Mouse (Mus musculus) adrenal gland, adult 8-10 months (tissue): ENCODE results near the gene Rdh5. TPM values are rescaled to one million over a fixed set of nuclear protein-coding genes. Genes with fewer than 3 reads are reported as not detected.

Experiments
- total RNA-seq, 4 experiments: library from RNA; stranded (reverse); gene quantifications; 2 replicates each; pipeline ENCODE4 v1.2.4; 2022

Gene Rdh5
- total RNA-seq, 4 experiments from 2014 or later, result 9.5 to 23.2 (median 15.7) TPM

Other genes with a start within 250 kb of the Rdh5 start
- gene Suox, start 248.8 kb downstream of the Rdh5 start, total RNA-seq, result 10 to 100 TPM; 28.7 to 35.1 (median 31.4) TPM
- 100 to 1,000 TPM; 126 to 149 (median 145) TPM for gene Rab5b, start 226.6 kb downstream of the Rdh5 start, total RNA-seq
- 1 to 10 TPM; 1.1 to 1.7 (median 1.3) TPM for gene Pmel, start 218.7 kb downstream of the Rdh5 start, total RNA-seq
- 10 to 100 TPM; 13.4 to 26.6 (median 19.3) TPM for gene Cdk2, start 217.9 kb downstream of the Rdh5 start, total RNA-seq
- 10 to 100 TPM; 16.5 to 41.1 (median 28.6) TPM for gene Dgka, start 178.0 kb downstream of the Rdh5 start, total RNA-seq
- 10 to 100 TPM; 24.1 to 31.9 (median 27.0) TPM for gene Pym1, start 175.0 kb downstream of the Rdh5 start, total RNA-seq
- gene Mmp19, start 132.0 kb downstream of the Rdh5 start, total RNA-seq, result 10 to 100 TPM; 41.4 to 69.7 (median 60.1) TPM
- gene Dnajc14, start 118.8 kb downstream of the Rdh5 start, total RNA-seq, result 10 to 100 TPM; 77.2 to 82.1 (median 78.5) TPM
- gene Tmem198b, start 118.5 kb downstream of the Rdh5 start, total RNA-seq, result 10 to 100 TPM in 2 of 4 experiments, 1 to 10 TPM in 2; 7.8 to 17.3 (median 12.6) TPM
- 10 to 100 TPM; 43.4 to 56.2 (median 49.5) TPM for gene Sarnp, start 105.6 kb downstream of the Rdh5 start, total RNA-seq
- 10 to 100 TPM; 39.5 to 51.9 (median 42.5) TPM for gene Ormdl2, start 101.2 kb downstream of the Rdh5 start, total RNA-seq
- gene Gdf11, start 31.2 kb downstream of the Rdh5 start, total RNA-seq, result 1 to 10 TPM; 2.0 to 2.9 (median 2.3) TPM
- 100 to 1,000 TPM; 313 to 472 (median 396) TPM for gene Cd63, start 21.9 kb downstream of the Rdh5 start, total RNA-seq
- gene Bloc1s1, start 1.1 kb upstream of the Rdh5 start, total RNA-seq, result 100 to 1,000 TPM; 137 to 192 (median 168) TPM
- gene Itga7, start 10.9 kb upstream of the Rdh5 start, total RNA-seq, result 10 to 100 TPM in 2 of 4 experiments, 1 to 10 TPM in 2; 9.6 to 27.4 (median 11.8) TPM
- gene Mettl7b, start 38.1 kb upstream of the Rdh5 start, total RNA-seq, result under 1 TPM in 2 of 4 experiments, not detected in 2; 0.32 to 0.46 TPM
- gene Olfr9, start 66.5 kb upstream of the Rdh5 start, total RNA-seq, result not detected
- gene Olfr763, start 87.9 kb upstream of the Rdh5 start, total RNA-seq, result not detected
- not detected for gene Olfr764-ps1, start 117.0 kb upstream of the Rdh5 start, total RNA-seq
- not detected for gene Olfr765, start 127.1 kb upstream of the Rdh5 start, total RNA-seq
- gene Olfr766-ps1, start 146.1 kb upstream of the Rdh5 start, total RNA-seq, result not detected
- not detected for gene Olfr767, start 160.0 kb upstream of the Rdh5 start, total RNA-seq
- not detected for gene Olfr768, start 176.5 kb upstream of the Rdh5 start, total RNA-seq
- not detected for gene Olfr769, start 195.0 kb upstream of the Rdh5 start, total RNA-seq
- gene Olfr770, start 216.1 kb upstream of the Rdh5 start, total RNA-seq, result not detected
- not detected for gene Olfr771, start 241.9 kb upstream of the Rdh5 start, total RNA-seq